Mouse (Mus musculus) lung, postnatal 0 days (tissue): Measurements from ENCODE around the gene Zbtb32.

Experiments used
- CTCF ChIP-seq: IDR thresholded peaks from 2 replicates; pipeline ENCODE4 v1.5.1; 2016; ENCODE audit warnings: antibody characterized with exemption, mild to moderate bottlenecking
- EP300 ChIP-seq: IDR thresholded peaks from 2 replicates; pipeline ENCODE4 v1.6.1; 2016; ENCODE audit warnings: antibody characterized with exemption, mild to moderate bottlenecking, control low read depth

DNA sequence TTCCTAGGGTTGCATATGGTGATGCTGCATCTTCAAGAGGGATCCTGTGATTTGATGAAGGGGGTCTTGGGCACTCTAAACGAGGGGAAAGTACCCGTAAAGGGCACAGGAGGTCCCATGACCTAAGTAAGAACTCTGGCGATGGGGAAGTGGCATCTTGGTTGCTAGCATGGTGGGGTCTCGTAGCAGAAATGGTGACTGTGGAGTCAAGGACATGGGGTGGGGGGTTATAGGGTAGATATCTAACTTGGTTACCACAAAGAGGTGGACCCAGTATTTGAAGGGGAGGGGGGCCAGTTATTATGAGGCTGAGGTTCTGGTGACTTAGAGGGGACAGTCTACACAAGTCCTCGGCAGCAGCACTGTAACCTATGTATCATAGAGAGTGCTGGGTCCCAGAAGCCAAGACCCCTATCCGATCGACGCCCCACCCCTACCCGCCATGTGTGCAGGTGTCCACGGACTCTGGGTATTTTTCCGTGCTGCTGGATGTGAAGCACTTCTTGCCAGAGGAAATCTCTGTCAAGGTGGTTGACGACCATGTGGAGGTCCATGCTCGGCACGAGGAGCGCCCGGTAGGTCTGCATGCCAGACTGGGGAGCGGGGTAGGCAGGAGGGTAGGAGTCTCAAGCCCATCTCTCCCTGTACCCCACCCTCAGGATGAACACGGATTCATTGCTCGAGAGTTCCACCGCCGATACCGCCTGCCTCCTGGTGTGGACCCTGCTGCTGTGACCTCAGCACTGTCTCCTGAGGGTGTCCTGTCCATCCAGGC is 44.7 kb downstream of the Zbtb32 start:
- TF ChIP-seq CTCF (no peak), EP300 (no peak)
